Mouse (Mus musculus) CD4-positive naive resting alpha-beta T cell, adult 57 days (primary cell): ENCODE data around the gene Hist1h2be. TPM values are rescaled to one million over a fixed set of nuclear protein-coding genes. Genes with fewer than 3 reads are reported as not detected.

Source experiments
- total RNA-seq: library from RNA; stranded (reverse); gene quantifications from one replicate; pipeline ENCODE4 v1.2.4, GENCODE M21; 2023

The Hist1h2be gene
- total RNA-seq = 10.8 TPM

DNA sequence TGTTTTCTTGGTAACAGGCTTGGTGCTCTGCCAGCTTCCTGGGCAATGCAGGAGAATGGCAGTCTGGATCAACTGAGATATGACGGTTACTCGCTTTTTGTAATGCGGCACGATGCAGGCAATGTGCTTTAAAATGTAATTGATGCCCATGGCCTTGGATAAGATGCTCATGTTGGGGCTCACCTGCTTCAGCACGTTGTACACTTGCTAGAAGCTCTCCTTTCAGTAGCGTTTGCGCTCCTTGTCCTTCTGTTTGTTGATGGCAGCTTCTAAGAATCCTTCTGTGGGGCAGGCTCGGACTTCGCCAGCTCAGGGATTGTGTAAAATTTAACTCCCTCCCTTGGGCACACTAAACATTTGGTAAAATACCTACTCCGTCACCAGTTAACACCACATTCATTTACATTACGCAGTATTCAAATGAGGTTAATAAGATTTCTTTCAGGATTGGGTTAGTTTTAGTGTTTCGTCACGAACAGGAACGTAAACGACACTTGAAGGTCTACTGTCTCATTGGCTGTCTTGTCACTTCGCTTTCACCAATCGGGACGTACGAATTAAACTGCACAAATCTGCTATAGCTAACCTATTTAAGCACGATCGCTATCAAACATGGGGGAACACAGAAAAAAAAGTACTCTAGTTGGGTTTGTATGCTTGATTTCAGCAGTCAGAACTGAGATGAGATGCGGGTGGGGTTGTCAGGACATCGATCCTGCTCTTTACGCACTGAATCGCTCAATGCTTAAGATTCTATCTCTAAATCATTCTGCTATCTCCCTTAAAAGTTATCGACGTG, at the start of gene Hist1h2be:
TSS of gene Hist1h2be (minus strand) at position 392 of the 799 bp plus-strand sequence.

GRCm38 (mm10) chr13:23622175-23622671, 1.3 kb upstream of the Hist1h2be start, which contains the start of gene Hist1h1e:
Gene Hist1h1e, minus strand, starts transcription at chr13:23622558.

GRCm38 (mm10) chr13:23581408-23582218, 39.3 kb downstream of the Hist1h2be start, which contains the start of gene Hist1h4d:
Gene Hist1h4d, plus strand, starts transcription at chr13:23581598.

GRCm38 (mm10) chr13:23575271-23575851, 45.6 kb downstream of the Hist1h2be start, which contains the start of gene Hist1h3d:
Gene Hist1h3d, plus strand, starts transcription at chr13:23575763.

DNA sequence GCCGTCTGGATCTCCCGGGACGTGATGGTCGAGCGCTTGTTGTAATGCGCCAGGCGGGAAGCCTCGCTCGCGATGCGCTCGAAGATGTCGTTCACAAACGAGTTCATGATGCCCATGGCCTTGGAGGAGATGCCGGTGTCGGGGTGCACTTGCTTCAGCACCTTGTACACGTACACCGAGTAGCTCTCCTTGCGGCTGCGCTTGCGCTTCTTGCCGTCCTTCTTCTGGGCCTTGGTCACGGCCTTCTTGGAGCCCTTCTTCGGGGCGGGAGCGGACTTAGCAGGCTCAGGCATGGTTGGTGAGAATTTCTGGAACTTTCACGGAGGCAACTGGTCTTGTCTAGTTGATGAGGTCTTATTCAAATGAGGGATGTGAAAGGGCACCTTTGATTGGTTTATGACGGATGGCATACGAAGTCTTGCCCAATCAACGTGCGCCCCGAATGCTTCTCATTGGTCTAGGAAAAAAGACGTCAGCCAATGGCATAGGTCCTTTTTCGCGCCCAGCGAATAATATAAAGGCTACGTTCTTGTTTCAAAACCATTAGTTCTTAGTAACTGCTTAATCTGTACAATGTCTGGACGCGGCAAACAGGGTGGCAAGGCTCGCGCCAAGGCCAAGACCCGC, 46.9 kb downstream of the Hist1h2be start, which contains the start of the genes Hist1h2bf and Hist1h2ad:
TSS of gene Hist1h2bf (minus strand) at position 299 of the 627 bp plus-strand sequence.
TSS of gene Hist1h2ad (plus strand) at position 484 of the 627 bp plus-strand sequence.

DNA sequence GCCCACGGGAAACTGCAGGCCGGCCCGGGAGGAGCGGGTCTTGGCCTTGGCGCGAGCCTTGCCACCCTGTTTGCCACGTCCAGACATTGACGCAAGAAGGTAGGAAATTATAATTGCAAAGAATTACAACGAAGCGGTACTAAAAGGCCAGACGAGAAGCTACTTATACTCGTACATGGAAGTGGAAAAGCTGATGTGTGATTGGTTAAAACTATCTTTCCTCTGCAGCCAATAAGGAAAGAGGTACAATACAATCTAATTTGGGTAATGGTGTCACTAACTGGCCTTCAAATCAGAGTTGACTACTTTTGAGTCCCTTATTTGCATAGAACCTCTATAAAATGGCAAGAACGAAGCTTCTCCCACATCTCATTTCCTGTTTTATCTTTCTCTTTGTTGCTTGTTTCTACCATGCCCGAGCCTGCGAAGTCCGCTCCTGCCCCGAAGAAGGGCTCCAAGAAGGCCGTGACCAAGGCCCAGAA, 49.9 kb downstream of the Hist1h2be start, which contains the start of the genes Hist1h2ae and Hist1h2bg:
TSS of gene Hist1h2ae (minus strand) at position 199 of the 482 bp plus-strand sequence.
TSS of gene Hist1h2bg (plus strand) at position 375 of the 482 bp plus-strand sequence.

GRCm38 (mm10) chr13:23561883-23562659, 58.9 kb downstream of the Hist1h2be start, which contains the start of gene Hist1h3e:
Gene Hist1h3e, minus strand, starts transcription at chr13:23562369.

GRCm38 (mm10) chr13:23552962-23553361, 68.0 kb downstream of the Hist1h2be start, which contains the start of gene Hist1h1d:
Gene Hist1h1d, plus strand, starts transcription at chr13:23553262.

DNA sequence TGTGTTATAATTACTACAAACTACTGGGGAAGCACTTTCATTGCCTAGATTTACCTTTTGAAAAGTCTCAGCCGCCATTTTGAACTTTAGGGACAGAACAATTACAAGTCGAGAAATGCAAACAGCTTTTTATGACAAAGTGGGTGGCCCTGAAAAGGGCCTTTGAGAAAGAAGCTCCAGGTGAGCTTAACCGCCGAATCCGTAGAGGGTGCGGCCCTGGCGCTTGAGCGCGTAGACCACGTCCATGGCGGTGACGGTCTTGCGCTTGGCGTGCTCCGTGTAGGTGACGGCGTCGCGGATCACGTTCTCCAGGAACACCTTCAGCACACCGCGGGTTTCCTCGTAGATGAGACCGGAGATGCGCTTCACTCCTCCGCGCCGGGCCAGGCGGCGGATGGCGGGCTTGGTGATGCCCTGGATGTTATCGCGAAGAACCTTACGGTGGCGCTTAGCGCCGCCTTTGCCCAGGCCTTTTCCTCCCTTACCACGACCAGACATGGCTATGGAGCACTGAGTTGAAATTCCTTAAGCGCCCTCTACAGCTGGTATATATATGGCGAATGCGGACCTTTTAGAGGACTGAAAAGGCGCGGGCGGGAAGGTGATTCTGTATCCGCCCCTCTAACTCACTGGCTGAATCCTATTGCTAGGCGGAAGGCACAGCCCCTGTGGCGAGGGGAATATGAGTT, 69.6 kb downstream of the Hist1h2be start, which contains the start of gene Hist1h4f:
TSS of gene Hist1h4f (minus strand) at position 503 of the 689 bp plus-strand sequence.

DNA sequence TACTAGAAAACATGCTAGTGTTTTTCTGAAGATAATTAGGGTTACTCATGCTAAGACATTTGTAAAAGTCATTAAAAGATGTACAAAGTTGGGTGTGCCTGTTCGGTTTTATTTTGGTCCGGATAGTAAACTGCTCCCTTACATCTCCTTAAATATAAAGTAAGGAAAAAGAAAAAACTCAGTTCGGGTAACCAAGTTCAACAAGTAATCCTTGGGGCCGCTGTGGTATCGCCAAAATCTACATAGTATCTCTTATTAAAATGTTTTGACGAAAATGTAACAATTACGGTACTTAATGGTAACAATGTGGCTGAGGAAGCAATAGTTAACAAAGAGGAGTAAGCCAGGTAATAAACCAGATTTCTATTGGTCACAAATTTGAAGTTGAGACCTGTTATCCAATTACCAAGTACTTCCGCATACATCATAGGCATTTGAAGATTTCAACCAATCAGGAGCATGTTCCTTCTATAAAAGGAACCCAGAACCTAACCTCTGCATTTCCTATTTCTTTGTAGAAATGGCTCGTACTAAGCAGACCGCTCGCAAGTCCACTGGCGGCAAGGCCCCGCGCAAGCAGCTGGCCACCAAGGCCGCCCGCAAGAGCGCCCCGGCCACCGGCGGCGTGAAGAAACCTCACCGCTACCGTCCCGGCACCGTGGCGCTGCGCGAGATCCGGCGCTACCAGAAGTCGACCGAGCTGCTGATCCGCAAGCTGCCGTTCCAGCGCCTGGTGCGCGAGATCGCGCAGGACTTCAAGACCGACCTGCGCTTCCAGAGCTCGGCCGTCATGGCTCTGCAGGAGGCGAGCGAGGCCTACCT, 76.7 kb downstream of the Hist1h2be start, which contains the start of gene Hist1h3f:
TSS of gene Hist1h3f (plus strand) at position 88 of the 822 bp plus-strand sequence.

GRCm38 (mm10) chr13:23542999-23543607, 77.8 kb downstream of the Hist1h2be start, which contains the start of gene Hist1h2bh:
Gene Hist1h2bh, minus strand, starts transcription at chr13:23543392.

GRCm38 (mm10) chr13:23535137-23536075, 85.5 kb downstream of the Hist1h2be start, which contains the start of gene Hist1h3g:
Gene Hist1h3g, plus strand, starts transcription at chr13:23535422.

Other genes with a start within 250 kb of the Hist1h2be start
- 18.1 TPM for gene Abt1, start 197.3 kb downstream of the Hist1h2be start, total RNA-seq
- gene Btn1a1, start 155.2 kb downstream of the Hist1h2be start, total RNA-seq = not detected
- gene Btn2a2, start 132.3 kb downstream of the Hist1h2be start, total RNA-seq = not detected
- gene Hist1h4h, start 90.1 kb downstream of the Hist1h2be start, total RNA-seq = 194 TPM
- gene Hist1h2af, start 87.2 kb downstream of the Hist1h2be start, total RNA-seq = 10.1 TPM
- gene Hist1h3g, start 85.7 kb downstream of the Hist1h2be start, total RNA-seq = not detected
- 4.1 TPM for gene Hist1h2bh, start 77.7 kb downstream of the Hist1h2be start, total RNA-seq
- gene Hist1h3f, start 77.1 kb downstream of the Hist1h2be start, total RNA-seq = 49.5 TPM
- gene Hist1h4f, start 69.5 kb downstream of the Hist1h2be start, total RNA-seq = 34.0 TPM
- 5.9 TPM for gene Hist1h1d, start 67.9 kb downstream of the Hist1h2be start, total RNA-seq
- 112 TPM for gene Hist1h3e, start 58.8 kb downstream of the Hist1h2be start, total RNA-seq
- gene Hist1h2ae, start 49.9 kb downstream of the Hist1h2be start, total RNA-seq = 7.7 TPM
- 132 TPM for gene Hist1h2bg, start 49.7 kb downstream of the Hist1h2be start, total RNA-seq
- 76.2 TPM for gene Hist1h2bf, start 46.9 kb downstream of the Hist1h2be start, total RNA-seq
- 2.4 TPM for gene Hist1h2ad, start 46.7 kb downstream of the Hist1h2be start, total RNA-seq
- 2.3 TPM for gene Hist1h3d, start 45.4 kb downstream of the Hist1h2be start, total RNA-seq
- gene Hist1h4d, start 39.5 kb downstream of the Hist1h2be start, total RNA-seq = 124 TPM
- 135 TPM for gene Hist1h1e, start 1.4 kb upstream of the Hist1h2be start, total RNA-seq
- gene Hist1h2ac, start 62.8 kb upstream of the Hist1h2be start, total RNA-seq = 8.0 TPM
- 12.8 TPM for gene Hist1h2bc, start 63.1 kb upstream of the Hist1h2be start, total RNA-seq
- not detected for gene Hist1h1t, start 74.7 kb upstream of the Hist1h2be start, total RNA-seq
- gene Hist1h4c, start 77.3 kb upstream of the Hist1h2be start, total RNA-seq = 109 TPM
- 4.6 TPM for gene Hfe, start 89.7 kb upstream of the Hist1h2be start, total RNA-seq
- gene Hist1h1c, start 117.7 kb upstream of the Hist1h2be start, total RNA-seq = 627 TPM
- 6.9 TPM for gene Hist1h3c, start 124.5 kb upstream of the Hist1h2be start, total RNA-seq
- 12.3 TPM for gene Hist1h2bb, start 125.6 kb upstream of the Hist1h2be start, total RNA-seq
- 12.8 TPM for gene Hist1h2ab, start 130.0 kb upstream of the Hist1h2be start, total RNA-seq
- 15.6 TPM for gene Hist1h3b, start 131.1 kb upstream of the Hist1h2be start, total RNA-seq
- gene Hist1h4b, start 135.9 kb upstream of the Hist1h2be start, total RNA-seq = 29.3 TPM
- 93.4 TPM for gene Hist1h4a, start 140.1 kb upstream of the Hist1h2be start, total RNA-seq
- 100 TPM for gene Hist1h3a, start 141.3 kb upstream of the Hist1h2be start, total RNA-seq
- gene Hist1h1a, start 142.5 kb upstream of the Hist1h2be start, total RNA-seq = 22.0 TPM
- not detected for gene Trim38, start 148.8 kb upstream of the Hist1h2be start, total RNA-seq
- gene Slc17a2, start 185.9 kb upstream of the Hist1h2be start, total RNA-seq = not detected
- gene Slc17a3, start 218.3 kb upstream of the Hist1h2be start, total RNA-seq = not detected
- gene Slc17a1, start 246.6 kb upstream of the Hist1h2be start, total RNA-seq = not detected